Mouse (Mus musculus) embryonic facial prominence, embryonic 14.5 days (tissue): ENCODE results near the gene Serpina1b. TPM values are rescaled to one million over a fixed set of nuclear protein-coding genes. Genes with fewer than 3 reads are reported as not detected.
"Not testable (repeated sequence)": the region's sequence is repeated elsewhere in the genome, so short reads cannot be mapped to it uniquely, and the experiment has no call there.

Experiments used
- ATAC-seq: fragments of 200-750 bp; cut with Nextera tagmentation; 2 replicates; pipeline ENCODE4 v1.8.0; 2017; ENCODE audit warnings: low read depth, moderate number of reproducible peaks, moderate TSS enrichment
- DNase-seq: peaks from one replicate; pipeline ENCODE4 v3.0.0-alpha.2; 2015; ENCODE audit warnings: low spot score
- H3K27ac ChIP-seq: fragments of 300-500 bp; sonication (generic); replicated peaks from 2 replicates; pipeline ENCODE4 v1.5.1; 2014; ENCODE audit warnings: low read depth, mild to moderate bottlenecking, low read length, moderate library complexity
- H3K27me3 ChIP-seq: fragments of 300-500 bp; sonication (generic); replicated peaks from 2 replicates; pipeline ENCODE4 v1.6.1; 2014; ENCODE audit warnings: low read length; ENCODE audit not compliant: control insufficient read depth, insufficient read depth
- H3K36me3 ChIP-seq: fragments of 300-500 bp; sonication (generic); 2 replicates; pipeline ENCODE4 v1.6.1; 2014; ENCODE audit warnings: low read length, mixed read lengths; ENCODE audit not compliant: control insufficient read depth, insufficient read depth
- H3K4me1 ChIP-seq: fragments of 300-500 bp; sonication (generic); 2 replicates; pipeline ENCODE4 v1.6.1; 2014; ENCODE audit warnings: antibody characterized with exemption, low read length; ENCODE audit not compliant: control insufficient read depth, insufficient read depth
- H3K4me2 ChIP-seq: fragments of 300-500 bp; sonication (generic); 2 replicates; pipeline ENCODE4 v1.6.1; 2014; ENCODE audit warnings: low read depth, mild to moderate bottlenecking, low read length, moderate library complexity, mixed read lengths
- H3K4me3 ChIP-seq: fragments of 300-500 bp; sonication (generic); 2 replicates; pipeline ENCODE4 v1.5.1; 2014; ENCODE audit warnings: low read depth, mild to moderate bottlenecking, low read length
- H3K9ac ChIP-seq: fragments of 300-500 bp; sonication (generic); 2 replicates; pipeline ENCODE4 v1.6.1; 2014; ENCODE audit warnings: low read depth, mild to moderate bottlenecking, low read length, moderate library complexity, mixed read lengths
- H3K9me3 ChIP-seq: fragments of 300-500 bp; sonication (generic); 2 replicates; pipeline ENCODE4 v1.6.1; 2016; ENCODE audit warnings: low read length; ENCODE audit not compliant: control insufficient read depth
- WGBS: fragments of 180-500 bp; shearing (Covaris S2); extraction: QIAGEN DNeasy Blood & Tissue Kit; methylation state at CpG from one replicate; pipeline ENCODE4 v1.1.7; 2014; 5-methylcytosine and 5-hydroxymethylcytosine counted together
- polyA plus RNA-seq: library from polyadenylated mRNA; unstranded; fragments of >200 nt; fragmentation: Nextera tagmentation; extraction: Ambion mirVana; gene quantifications from 2 replicates; pipeline ENCODE4 v1.2.1, GENCODE M21; 2014

Serpina1b gene
- 0.18 TPM in 1 of 2 replicates, not detected in the other for polyA plus RNA-seq

DNA sequence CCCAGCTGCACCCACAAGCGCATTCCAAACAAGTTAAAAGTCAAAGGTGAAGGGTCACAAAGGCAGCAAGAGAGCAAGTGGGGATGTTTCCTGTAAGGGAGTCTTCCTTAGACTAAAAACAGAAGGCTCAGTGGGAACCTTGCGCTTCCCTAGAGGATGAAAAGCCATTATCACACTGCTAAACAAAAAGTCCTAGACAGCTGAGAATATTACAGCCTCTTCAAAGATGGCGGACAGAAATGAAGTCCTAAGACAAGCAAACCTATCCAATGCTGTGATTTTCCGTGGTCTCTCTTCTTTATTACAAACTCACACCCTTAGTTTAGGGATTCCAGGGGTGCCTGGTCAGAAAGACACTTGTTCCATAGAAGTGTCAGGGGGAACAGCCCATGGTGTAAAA, at the start of gene Serpina1b:
TSS of gene Serpina1b (minus strand) at position 101 of the 400 bp plus-strand sequence.
- not testable (repeated sequence) for H3K9me3 ChIP-seq, H3K27me3 ChIP-seq, H3K36me3 ChIP-seq, ATAC-seq, H3K9ac ChIP-seq, DNase-seq, H3K27ac ChIP-seq, H3K4me1 ChIP-seq, H3K4me3 ChIP-seq, H3K4me2 ChIP-seq
- 75% methylated on average over 4 of the region's 4 CpGs for WGBS

DNA sequence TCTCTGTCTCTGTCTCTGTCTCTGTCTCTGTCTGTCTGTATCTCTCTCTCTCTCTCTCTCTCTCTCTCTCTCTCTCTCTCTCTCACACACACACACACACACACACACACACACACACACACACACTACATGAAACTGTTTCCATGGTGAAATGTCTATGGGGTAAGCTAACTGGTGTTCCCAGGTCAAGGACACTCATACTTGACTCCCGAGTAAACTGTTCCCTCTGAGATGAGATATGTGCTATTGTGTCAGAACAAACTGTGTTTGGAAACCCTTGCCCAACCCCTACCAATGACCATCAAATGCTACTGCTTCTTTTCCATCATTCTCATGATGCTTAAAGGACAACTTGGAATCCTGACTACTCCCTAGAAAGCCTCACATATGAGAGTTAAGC, 36.7 kb upstream of the Serpina1b start:
- not testable (repeated sequence) for DNase-seq, H3K27me3 ChIP-seq, H3K9ac ChIP-seq, H3K4me3 ChIP-seq, H3K4me1 ChIP-seq, ATAC-seq, H3K36me3 ChIP-seq, H3K27ac ChIP-seq, H3K4me2 ChIP-seq, H3K9me3 ChIP-seq
- 84% methylated on average over 1 of the region's 1 CpGs for WGBS

- not testable (repeated sequence) for H3K4me2 ChIP-seq, DNase-seq, H3K9me3 ChIP-seq, H3K27ac ChIP-seq, H3K4me1 ChIP-seq, H3K27me3 ChIP-seq, ATAC-seq, H3K9ac ChIP-seq, H3K4me3 ChIP-seq, H3K36me3 ChIP-seq
- 75% methylated on average over 9 of the region's 9 CpGs for WGBS
Observed at GRCm38 (mm10) chr12:103863101-103863974, 33.2 kb upstream of the Serpina1b start, which contains the start of gene Serpina1a. Gene Serpina1a, minus strand, starts transcription at chr12:103863562.

DNA sequence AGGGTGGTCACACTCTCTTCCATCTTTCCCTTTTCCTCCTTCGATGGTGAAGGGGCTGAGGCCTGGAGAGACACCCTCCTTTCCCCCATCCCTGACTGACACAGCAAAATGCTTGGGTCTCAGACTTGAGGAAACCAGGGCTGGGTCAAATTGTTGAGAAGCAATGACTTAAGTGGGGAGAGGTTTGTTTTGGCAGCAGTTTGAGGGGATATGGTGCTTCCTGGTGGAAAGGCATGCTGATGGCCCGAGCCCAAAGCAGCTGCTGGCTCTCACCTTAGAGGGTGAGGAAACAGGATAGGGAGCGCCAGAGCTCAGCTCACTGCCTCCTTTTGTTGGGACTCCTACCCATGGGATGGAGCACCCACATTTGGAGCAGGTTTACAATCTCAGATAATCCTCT, 30.8 kb upstream of the Serpina1b start:
- H3K4me1 ChIP-seq, result no peaks in the 10 kb centered on the region
- no peak overlapping the region for H3K4me2 ChIP-seq
- H3K27me3 ChIP-seq, result no peaks in the 10 kb centered on the region
- no peaks in the 10 kb centered on the region for H3K36me3 ChIP-seq
- H3K9me3 ChIP-seq, result no peaks in the 10 kb centered on the region
- DNase-seq, result no peak
- H3K27ac ChIP-seq, result no peak overlapping the region
- H3K4me3 ChIP-seq, result no peak overlapping the region
- no peak overlapping the region for H3K9ac ChIP-seq
- no peak for ATAC-seq
- WGBS, result 59% methylated on average over 3 of the region's 3 CpGs

DNA sequence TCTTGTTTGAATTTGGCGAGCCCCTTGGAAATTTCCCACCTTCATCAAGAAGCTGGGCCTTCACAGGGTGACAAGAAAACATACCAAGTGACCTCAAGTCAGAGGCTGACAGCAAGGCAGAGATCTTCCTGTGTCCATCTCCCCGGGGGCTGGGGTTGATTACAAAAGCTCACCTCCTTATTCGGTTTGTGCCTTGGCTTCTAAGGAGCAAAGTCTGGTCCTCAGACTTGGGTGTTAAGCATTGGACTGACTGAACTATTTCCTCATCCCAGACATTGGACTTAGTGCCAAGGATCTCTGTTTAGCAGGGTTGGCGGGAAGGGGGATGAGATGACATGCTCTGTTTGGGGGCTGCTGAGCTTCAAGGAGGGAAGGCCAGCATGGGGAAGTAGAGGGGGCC, 30.4 kb upstream of the Serpina1b start:
- not testable (repeated sequence) for ATAC-seq, H3K36me3 ChIP-seq, H3K4me3 ChIP-seq, H3K9me3 ChIP-seq, H3K27ac ChIP-seq, H3K4me2 ChIP-seq, DNase-seq, H3K27me3 ChIP-seq, H3K9ac ChIP-seq, H3K4me1 ChIP-seq
- WGBS, result 71% methylated on average over 3 of the region's 4 CpGs

DNA sequence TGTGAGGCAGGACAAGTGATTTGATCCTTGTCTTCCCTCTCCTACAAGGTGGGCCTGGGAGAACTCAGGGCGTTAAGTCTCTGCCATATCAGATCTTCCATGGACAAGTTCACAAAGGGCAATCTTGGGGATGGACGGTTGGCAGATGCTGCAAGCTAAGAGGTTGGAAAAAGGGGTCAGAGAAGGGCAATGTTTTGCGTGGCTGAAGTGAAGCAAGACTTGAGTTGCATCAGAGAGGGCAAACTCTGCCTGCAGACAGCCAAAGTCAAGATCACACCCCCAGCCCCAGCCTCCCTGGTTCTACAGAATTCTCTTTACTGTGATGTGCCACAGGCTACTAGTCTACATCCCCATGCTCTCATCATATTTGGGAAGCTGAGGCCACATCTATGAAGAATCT, 29.4 kb upstream of the Serpina1b start:
- H3K9ac ChIP-seq, DNase-seq, H3K36me3 ChIP-seq, H3K27me3 ChIP-seq, H3K27ac ChIP-seq, H3K9me3 ChIP-seq, H3K4me3 ChIP-seq, H3K4me2 ChIP-seq, ATAC-seq, H3K4me1 ChIP-seq: not testable (repeated sequence)
- 60% methylated on average over 2 of the region's 3 CpGs for WGBS

GRCm38 (mm10) chr12:103853032-103853431, 22.9 kb upstream of the Serpina1b start:
- not testable (repeated sequence) for ATAC-seq, H3K4me1 ChIP-seq, H3K9me3 ChIP-seq, H3K9ac ChIP-seq, H3K4me3 ChIP-seq, H3K27ac ChIP-seq, H3K4me2 ChIP-seq, H3K27me3 ChIP-seq, DNase-seq, H3K36me3 ChIP-seq
- 68% methylated on average over 2 of the region's 2 CpGs for WGBS

GRCm38 (mm10) chr12:103827661-103828372, 2.4 kb downstream of the Serpina1b start:
- H3K9me3 ChIP-seq, H3K4me3 ChIP-seq, H3K4me2 ChIP-seq, H3K9ac ChIP-seq, H3K36me3 ChIP-seq, H3K27ac ChIP-seq, DNase-seq, ATAC-seq, H3K4me1 ChIP-seq, H3K27me3 ChIP-seq: not testable (repeated sequence)
- 79% methylated on average over 6 of the region's 6 CpGs for WGBS
